Mouse (Mus musculus) c-Kit-negative CD71-positive TER-119-positive erythroid progenitor cells, embryonic 14.5 days (primary cell): ENCODE measurements around the gene Stac.

Experiments
- DNase-seq: peaks from one replicate; pipeline ENCODE4 v3.0.0-alpha.2; 2013; ENCODE audit warnings: low read depth, low spot score

Stac gene

GRCm38 (mm10) chr9:111606603-111607002 lies 83.5 kb downstream of the Stac start:
- DNase-seq: no peak

- DNase-seq: no peak
These were observed 102.6 kb downstream of the Stac start for GRCm38 (mm10) chr9:111587527-111587926.

GRCm38 (mm10) chr9:111578784-111579183 lies 111.4 kb downstream of the Stac start:
- DNase-seq: no peak

GRCm38 (mm10) chr9:111577453-111577852 lies 112.7 kb downstream of the Stac start:
- no peak for DNase-seq

GRCm38 (mm10) chr9:111575889-111576288 lies 114.3 kb downstream of the Stac start:
- DNase-seq: no peak

GRCm38 (mm10) chr9:111573836-111574235 lies 116.3 kb downstream of the Stac start:
- no peak for DNase-seq

- DNase-seq: no peak
These were observed 118.5 kb downstream of the Stac start for GRCm38 (mm10) chr9:111571619-111572018.

GRCm38 (mm10) chr9:111564176-111564575 lies 126.0 kb downstream of the Stac start:
- no peak for DNase-seq

GRCm38 (mm10) chr9:111563226-111563625 lies 126.9 kb downstream of the Stac start:
- DNase-seq: no peak

- DNase-seq: no peak
These were observed 127.7 kb downstream of the Stac start for GRCm38 (mm10) chr9:111562217-111562988.

- DNase-seq: no peak
These were observed 133.4 kb downstream of the Stac start for GRCm38 (mm10) chr9:111556699-111557098.

- no peak for DNase-seq
These were observed 137.3 kb downstream of the Stac start for GRCm38 (mm10) chr9:111552865-111553264.

GRCm38 (mm10) chr9:111551461-111552190 lies 138.5 kb downstream of the Stac start:
- no peak for DNase-seq

- no peak for DNase-seq
These were observed 139.2 kb downstream of the Stac start for GRCm38 (mm10) chr9:111550963-111551321.

- no peak for DNase-seq
These were observed 139.7 kb downstream of the Stac start for GRCm38 (mm10) chr9:111550281-111550962.

- no peak for DNase-seq
These were observed 147.5 kb downstream of the Stac start for GRCm38 (mm10) chr9:111542663-111543062.

GRCm38 (mm10) chr9:111535445-111536064 lies 154.6 kb downstream of the Stac start:
- no peak for DNase-seq

GRCm38 (mm10) chr9:111534744-111535423 lies 155.3 kb downstream of the Stac start:
- DNase-seq: no peak

- DNase-seq: no peak
These were observed 166.3 kb downstream of the Stac start for GRCm38 (mm10) chr9:111523871-111524270.

GRCm38 (mm10) chr9:111523111-111523510 lies 167.0 kb downstream of the Stac start:
- no peak for DNase-seq

- no peak for DNase-seq
These were observed 167.9 kb downstream of the Stac start for GRCm38 (mm10) chr9:111522226-111522625.
